Mouse (Mus musculus) cerebellum, adult 11-12 months (tissue): ENCODE measurements around the gene Col4a2.

Experiments used
- DNase-seq: peaks from one replicate; pipeline ENCODE4 v3.0.0; 2022

The Col4a2 gene

GRCm38 (mm10) chr8:11312349-11313175, at the start of gene Col4a2, which contains the start of gene Col4a1:
Gene Col4a2 (plus strand): TSS chr8:11312805.
Gene Col4a1 (minus strand): TSS chr8:11312826.
- no peak for DNase-seq

GRCm38 (mm10) chr8:11263848-11264247, 48.8 kb upstream of the Col4a2 start:
- DNase-seq = no peak

DNA sequence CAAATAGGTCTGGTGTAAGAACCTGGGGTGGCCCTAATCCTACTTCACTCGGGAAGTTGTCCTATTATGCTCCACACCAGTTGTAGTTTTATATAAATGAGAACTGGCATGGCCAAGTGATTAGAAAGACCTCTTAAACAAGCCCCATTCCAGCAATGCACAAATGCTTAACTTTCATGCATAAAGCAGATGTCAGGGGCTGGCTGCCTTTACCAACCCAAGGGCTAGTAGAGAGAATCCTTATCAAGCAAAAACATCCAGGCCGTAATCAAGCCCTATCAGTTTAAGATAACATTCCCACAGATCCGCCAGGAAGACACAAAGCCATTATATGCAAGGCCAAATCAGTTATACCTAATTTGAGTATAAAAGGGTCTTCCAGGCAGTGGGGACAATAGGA, 46.6 kb upstream of the Col4a2 start:
- DNase-seq = no peak

DNA sequence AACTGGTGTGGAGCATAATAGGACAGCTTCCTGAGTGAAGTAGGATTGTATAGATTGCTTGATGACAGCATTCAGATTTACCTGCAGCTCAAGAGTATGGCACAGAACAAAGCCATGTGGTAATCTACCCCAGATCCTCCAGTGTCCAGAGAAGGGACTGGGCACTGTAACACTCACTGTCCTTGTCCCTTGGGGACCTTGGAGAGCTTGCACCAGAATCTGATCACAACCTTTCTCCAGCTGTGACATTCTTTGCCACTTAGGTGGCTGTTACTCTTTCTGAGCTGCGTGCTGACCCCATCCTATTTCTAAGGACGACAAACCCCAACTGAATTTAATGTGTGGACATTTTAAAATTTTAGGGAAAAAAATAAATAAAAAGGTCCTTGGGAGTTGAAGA, 46.1 kb upstream of the Col4a2 start:
- DNase-seq = no peak

- DNase-seq = no peak
These were observed 43.9 kb upstream of the Col4a2 start for GRCm38 (mm10) chr8:11268753-11269152.

DNA sequence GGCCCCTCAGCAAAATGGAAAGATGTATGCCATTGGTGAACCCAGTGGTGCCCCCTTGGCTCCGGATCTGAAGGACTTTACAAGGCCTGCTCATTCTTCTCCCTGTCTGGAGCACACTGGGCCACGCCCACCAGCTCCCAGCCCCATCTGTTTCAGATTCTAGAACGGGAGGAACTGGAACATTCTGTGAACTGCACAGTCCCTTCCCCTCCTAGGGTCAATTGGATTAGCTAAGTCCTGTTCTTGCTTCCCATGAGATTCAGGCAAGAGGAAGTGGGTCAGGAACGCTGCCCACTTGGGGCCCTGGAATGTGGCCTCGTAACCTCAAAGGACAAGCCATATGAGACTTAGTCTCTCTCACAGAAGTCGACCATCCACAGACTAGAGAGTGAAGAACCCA, 41.8 kb upstream of the Col4a2 start:
- DNase-seq = no peak

DNA sequence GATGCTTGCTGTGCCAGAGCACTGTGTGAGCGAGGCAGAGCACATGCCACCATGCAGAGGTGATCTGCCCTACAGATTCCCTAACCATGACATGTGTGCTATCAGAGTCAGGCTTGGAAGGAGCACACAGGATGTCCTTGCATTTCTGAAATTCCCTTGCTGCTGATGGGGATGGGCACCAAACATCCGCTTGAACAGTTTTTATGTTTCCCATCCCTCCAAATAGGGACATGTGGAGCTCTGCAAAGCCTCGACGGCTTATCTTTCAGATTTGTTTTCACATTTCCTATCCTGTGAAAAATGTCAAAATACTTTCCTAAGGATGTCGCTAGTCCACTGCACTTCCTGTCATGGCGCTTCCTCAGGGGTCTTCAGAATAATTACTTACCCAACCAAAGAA, 40.4 kb upstream of the Col4a2 start:
- no peak for DNase-seq

GRCm38 (mm10) chr8:11273506-11274158, 39.0 kb upstream of the Col4a2 start:
- no peak for DNase-seq

DNA sequence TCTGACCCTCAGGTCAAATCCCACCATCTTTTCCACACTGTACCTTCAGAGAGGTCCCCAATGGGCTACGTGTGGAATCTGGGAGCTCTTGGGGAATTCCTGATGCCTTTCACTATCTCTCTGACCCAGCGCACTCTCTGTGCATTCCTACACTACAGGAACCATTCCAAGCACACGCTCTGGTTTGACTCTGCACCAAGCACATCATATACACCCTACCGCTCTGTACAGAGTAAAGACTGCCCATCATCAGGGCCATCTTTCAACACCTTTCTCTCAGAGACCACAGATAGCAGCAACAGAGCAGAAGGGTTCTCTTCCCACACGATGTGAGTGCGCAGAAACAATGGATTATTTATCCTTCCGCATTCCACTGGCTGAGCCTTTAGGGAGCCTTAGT, 38.2 kb upstream of the Col4a2 start:
- DNase-seq = no peak

DNA sequence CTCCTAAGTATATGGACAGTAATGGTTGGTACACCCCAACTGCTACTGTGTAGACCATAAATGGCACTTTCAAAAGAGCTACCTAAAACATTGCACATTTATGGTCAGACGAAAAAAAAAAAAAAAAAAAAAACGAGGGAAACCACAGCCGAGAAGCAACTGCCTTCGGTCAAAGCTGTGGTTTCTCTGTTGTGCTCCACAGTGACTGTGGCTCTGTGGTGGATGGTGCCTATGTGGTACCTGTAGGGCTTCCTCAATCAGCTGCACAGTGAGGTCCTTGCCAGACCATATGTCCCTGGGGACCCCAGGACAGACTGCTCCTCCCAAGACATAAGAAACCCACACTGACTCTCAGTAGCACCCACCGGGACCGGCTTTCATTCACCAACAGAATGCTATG, 36.3 kb upstream of the Col4a2 start:
- DNase-seq = no peak

DNA sequence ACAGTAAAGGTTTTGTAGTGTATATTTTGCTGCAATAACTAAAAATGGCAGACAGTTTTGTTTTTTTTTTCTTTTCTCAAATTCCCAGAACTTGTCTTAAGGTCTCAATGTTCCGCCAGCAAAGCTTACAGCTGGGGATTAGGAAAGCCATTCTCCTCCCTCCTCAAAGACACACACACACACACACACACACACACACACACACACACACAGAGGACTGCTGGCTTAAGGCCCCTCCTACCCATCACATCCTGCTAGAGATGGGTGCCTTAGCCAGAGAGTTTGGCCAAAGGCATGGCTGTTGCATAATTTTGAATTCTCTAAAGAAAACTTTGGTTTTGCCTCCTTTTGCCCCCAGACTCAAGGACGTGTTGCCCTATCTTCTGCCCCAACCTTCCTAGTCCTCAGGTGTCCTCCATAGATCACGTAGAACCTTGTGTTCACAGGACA, 35.0 kb upstream of the Col4a2 start:
- no peak for DNase-seq

GRCm38 (mm10) chr8:11278101-11278611, 34.4 kb upstream of the Col4a2 start:
- peak; percentile 6 for DNase-seq

- no peak for DNase-seq
These were observed 33.2 kb upstream of the Col4a2 start for GRCm38 (mm10) chr8:11279296-11279826.

DNA sequence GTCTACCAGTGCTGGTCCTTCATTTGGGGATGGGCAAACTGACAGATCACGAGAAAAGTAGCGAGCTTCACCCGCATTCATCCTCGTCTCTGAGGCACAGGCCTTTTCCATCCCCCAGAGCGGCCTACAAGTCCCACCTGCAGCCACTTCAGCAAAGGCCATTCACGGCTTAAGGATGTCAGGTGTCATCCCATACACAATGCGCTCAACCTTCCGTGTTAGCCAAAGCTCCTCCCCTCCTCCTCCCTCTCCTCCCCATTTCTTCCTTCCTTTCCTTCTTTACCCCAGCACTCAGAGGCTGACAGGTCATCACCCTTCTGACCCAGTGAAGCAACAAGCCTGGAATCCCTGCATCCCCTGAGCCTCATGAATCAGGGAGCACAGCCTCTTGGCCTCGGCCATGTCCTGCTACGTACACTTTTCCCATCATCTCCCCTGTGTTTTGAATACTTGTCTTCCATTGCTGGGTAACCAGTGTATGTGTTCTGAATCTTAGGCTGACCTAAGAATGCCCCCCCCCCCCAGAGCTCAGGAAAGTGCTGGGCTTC, 31.8 kb upstream of the Col4a2 start:
- DNase-seq = no peak

DNA sequence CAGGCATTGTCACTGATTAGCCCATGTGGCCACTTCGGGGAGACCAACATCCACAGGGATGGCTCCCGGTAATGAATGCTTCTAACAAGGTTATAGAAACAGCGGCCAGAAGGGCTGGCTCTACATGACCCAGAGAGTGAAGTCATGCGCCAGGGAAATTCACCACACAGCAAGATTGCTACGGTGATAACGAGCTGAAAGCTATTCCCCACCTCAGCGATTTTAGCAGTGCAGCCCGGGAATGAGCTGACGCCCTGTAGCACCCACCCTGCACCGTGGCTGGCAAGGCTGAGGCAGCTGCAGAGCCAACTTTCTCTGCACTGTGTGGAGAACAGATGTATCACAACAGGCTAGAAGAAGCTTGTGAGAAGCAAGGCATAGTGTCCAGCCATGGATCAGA, 30.5 kb upstream of the Col4a2 start:
- DNase-seq = no peak

GRCm38 (mm10) chr8:11282696-11283095, 29.9 kb upstream of the Col4a2 start:
- DNase-seq = no peak

DNA sequence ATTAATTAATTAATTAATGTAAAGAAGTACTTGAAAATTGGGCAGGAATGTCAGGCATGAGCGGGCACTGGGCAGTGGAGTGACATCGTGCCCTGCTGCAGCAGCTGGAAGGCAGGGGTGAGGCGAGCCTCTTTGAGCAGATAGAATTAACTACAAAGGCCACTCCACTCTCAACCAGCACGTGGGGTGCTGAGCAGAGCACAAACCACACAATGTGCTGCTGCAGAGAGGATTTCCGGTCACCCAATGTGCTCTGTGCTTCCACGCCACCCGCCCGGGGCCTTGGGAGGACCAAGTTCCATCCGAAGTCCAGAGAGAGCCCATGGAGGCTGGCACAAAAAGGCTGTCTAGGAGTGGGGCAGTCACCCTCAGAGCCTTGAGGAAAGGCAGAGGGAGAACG, 29.4 kb upstream of the Col4a2 start:
- DNase-seq = no peak

GRCm38 (mm10) chr8:11285437-11285836, 27.2 kb upstream of the Col4a2 start:
- no peak for DNase-seq

DNA sequence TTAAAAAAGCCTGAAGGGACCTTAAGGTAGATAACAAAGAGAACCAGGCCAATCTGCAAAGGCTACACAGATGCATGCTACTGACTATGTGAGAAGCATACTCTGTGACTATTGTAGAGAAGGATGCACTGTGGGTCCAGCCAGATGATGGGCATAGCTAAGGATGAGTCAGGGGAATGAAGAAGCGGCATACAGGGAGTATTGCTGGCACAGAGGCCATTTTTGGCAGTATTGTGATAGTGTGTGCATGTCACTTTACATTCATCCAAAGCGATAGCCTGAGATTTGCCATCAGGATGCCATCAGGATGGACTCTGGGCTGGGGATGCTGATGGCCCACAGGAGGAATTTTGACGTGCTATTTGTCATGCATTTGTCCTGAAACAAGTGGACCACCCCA, 25.5 kb upstream of the Col4a2 start:
- DNase-seq = no peak

DNA sequence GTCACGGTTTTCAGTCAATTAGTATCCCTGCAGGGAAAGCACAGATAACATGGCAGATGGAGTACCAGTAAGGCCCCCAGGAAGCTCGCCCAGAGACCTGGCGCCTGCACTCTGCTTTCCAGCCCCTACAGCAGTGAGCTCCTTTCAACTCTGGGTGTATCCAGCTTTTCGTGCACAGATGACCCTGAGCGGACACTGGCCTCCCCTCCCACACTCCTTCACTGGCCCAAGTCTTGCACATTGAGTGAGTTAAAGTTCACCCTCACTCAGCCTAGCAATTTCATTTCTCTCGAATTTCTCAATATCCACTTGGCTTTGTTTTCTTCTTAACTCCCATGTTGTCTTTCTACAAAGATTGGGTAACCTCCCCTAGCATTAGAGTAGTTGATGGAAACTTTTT, 24.3 kb upstream of the Col4a2 start:
- DNase-seq = no peak

DNA sequence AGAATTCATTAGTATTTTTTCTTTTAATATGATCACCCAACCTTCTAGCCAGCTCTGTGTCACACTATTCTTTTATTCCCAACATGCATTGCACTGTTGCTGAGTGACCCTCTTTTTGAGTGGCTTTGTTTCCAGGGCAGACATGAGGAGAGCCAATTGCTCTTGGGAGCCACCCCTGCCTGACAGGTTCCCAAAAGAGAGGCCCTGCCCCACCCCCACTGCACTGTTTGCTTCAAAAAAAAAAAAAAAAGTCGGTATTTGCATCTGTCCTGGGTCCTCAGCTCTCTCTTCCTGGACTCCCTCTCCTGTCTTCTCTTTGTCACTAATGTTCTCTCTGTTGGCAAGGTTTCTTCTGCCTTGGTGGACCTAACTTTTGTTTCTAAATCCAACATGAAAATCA, 22.1 kb upstream of the Col4a2 start:
- no peak for DNase-seq

- DNase-seq = no peak
These were observed 20.0 kb upstream of the Col4a2 start for GRCm38 (mm10) chr8:11292611-11293010.

DNA sequence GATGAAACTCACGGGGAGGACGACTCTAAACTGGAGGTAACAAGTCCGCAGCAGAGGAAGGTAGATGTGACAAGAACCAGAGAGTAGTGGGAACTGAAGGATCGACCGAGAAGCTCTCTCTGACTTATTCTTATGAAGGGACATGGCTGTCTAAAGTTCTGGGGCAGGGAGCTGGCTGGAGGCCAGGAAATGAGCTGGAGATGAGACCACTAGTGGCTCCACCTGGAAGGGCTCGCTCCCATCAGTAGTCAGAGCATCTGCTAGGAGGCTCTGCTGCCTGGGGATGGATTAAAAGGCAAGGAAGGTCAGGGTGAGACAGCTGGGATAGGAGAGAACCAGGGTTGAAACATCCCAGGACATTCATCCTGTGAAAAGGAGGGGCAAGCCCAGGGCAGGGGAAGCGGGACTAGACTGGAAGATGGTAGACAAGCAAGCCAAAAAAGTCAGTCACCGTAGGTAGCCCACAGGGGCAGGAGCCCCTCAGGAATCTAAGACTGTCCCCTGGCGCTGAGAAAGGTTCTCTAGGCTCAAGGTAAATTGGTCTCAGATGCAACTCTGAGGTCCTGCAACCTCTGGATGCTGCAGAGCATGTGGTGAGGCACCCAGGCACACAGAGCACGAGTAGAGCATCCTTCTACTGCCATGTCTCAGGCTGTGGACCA, 16.2 kb upstream of the Col4a2 start:
- DNase-seq = no peak
